Mouse (Mus musculus): ENCODE measurements around the gene Gm43517.

- TF ChIP-seq CTCF (IDR thresholded peaks at IDR 0.05; ENCODE audit: insufficient read depth, low read length) (no peak), POLR2A (IDR thresholded peaks at IDR 0.05; ENCODE audit: borderline replicate concordance, extremely low read depth, low read depth, low read length) (no peak)
These were observed 16.8 kb downstream of the Gm43517 start for GRCm38 (mm10) chr12:49401796-49402130.

All from lung, adult 2 months (tissue).